In the genomic region with DNA sequence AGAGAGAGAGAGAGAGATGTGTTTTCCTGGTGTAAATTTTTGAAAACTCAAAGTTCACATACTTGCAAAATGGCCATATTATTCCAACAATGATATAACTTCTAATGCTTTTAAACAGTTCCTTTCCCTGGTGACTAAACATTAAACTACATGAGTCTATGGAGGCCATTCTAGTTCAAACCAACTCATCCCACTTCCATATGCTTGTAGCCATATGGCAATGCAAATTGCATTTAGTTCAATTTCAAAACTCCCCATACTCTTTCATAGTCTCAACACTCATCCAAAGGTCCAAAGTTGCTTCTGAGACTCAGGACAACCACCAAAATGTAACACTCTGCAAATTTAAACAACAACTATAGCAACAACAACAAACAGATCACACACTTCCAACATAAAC, we compare ENCODE assay signal across 31 mouse cellular contexts.
"Had no signal": no experiment of that assay in that cellular context is flagged by ENCODE, and none has a peak within 500 bp of the region (broad histone marks: within the 10 kb centered on the region; RNA-seq: fewer than 3 reads in every experiment).

No protein-coding gene starts in this region.

- H3K4me1 ChIP-seq: limb, embryonic 10.5 days; limb, embryonic 12.5 days; limb, embryonic 13.5 days; limb, embryonic 15.5 days; liver, embryonic 12.5 days; liver, embryonic 13.5 days; liver, embryonic 15.5 days; lung, embryonic 15.5 days; megakaryocyte, embryonic 14.5 days; midbrain, embryonic 10.5 days; midbrain, embryonic 12.5 days; midbrain, embryonic 13.5 days; midbrain, embryonic 15.5 days had no signal

- H3K9ac ChIP-seq: limb, embryonic 12.5 days; limb, embryonic 13.5 days; limb, embryonic 15.5 days; liver, embryonic 12.5 days; liver, embryonic 13.5 days; liver, embryonic 14.5 days; liver, embryonic 15.5 days; liver, postnatal 0 days; lung, embryonic 14.5 days; lung, embryonic 15.5 days; midbrain, embryonic 12.5 days; midbrain, embryonic 13.5 days; midbrain, embryonic 15.5 days had no signal

- ATAC-seq: liver, embryonic 12.5 days; liver, postnatal 0 days; lung, postnatal 0 days; midbrain, embryonic 13.5 days; midbrain, embryonic 15.5 days; midbrain, embryonic 16.5 days had no signal

- H3K4me2 ChIP-seq: limb, embryonic 12.5 days; limb, embryonic 13.5 days; limb, embryonic 15.5 days; liver, embryonic 11.5 days; liver, embryonic 12.5 days; liver, embryonic 13.5 days; liver, embryonic 15.5 days; lung, embryonic 14.5 days; lung, embryonic 15.5 days; midbrain, embryonic 11.5 days; midbrain, embryonic 12.5 days; midbrain, embryonic 13.5 days; midbrain, embryonic 15.5 days had no signal

- H3K4me3 ChIP-seq: limb, embryonic 10.5 days; limb, embryonic 12.5 days; limb, embryonic 13.5 days; limb, embryonic 15.5 days; liver, embryonic 12.5 days; liver, embryonic 13.5 days; liver, embryonic 15.5 days; lung, embryonic 15.5 days; megakaryocyte, embryonic 14.5 days; midbrain, embryonic 10.5 days; midbrain, embryonic 12.5 days; midbrain, embryonic 13.5 days; midbrain, embryonic 15.5 days; myocyte had no signal

- DNase-seq: left cerebral cortex, postnatal 4 days; liver; liver, embryonic 13.5 days; liver, postnatal 0 days; lung, adult 18-20 months; lung, adult 2 months; lung, embryonic 14.5 days; lung, postnatal 10 days; lung, postnatal 14 days; lung, postnatal 36 days; lung, postnatal 4 days; midbrain, embryonic 14.5 days had no signal

- H3K27ac ChIP-seq: limb, embryonic 10.5 days; limb, embryonic 12.5 days; limb, embryonic 13.5 days; limb, embryonic 15.5 days; liver, embryonic 12.5 days; liver, embryonic 13.5 days; liver, embryonic 14.5 days; liver, embryonic 15.5 days; lung, embryonic 15.5 days; macrophage; midbrain, embryonic 10.5 days; midbrain, embryonic 12.5 days; midbrain, embryonic 13.5 days; midbrain, embryonic 15.5 days had no signal

- H3K9me3 ChIP-seq: limb, embryonic 10.5 days; limb, embryonic 12.5 days; limb, embryonic 13.5 days; limb, embryonic 15.5 days; liver, embryonic 12.5 days; liver, embryonic 13.5 days; liver, embryonic 15.5 days; lung, embryonic 15.5 days; midbrain, embryonic 10.5 days; midbrain, embryonic 12.5 days; midbrain, embryonic 13.5 days; midbrain, embryonic 15.5 days had no signal

- H3K27me3 ChIP-seq: limb, embryonic 12.5 days; limb, embryonic 13.5 days; limb, embryonic 15.5 days; liver, embryonic 12.5 days; liver, embryonic 13.5 days; liver, embryonic 15.5 days; lung, embryonic 15.5 days; megakaryocyte, embryonic 14.5 days; midbrain, embryonic 12.5 days; midbrain, embryonic 13.5 days; midbrain, embryonic 15.5 days had no signal

- H3K36me3 ChIP-seq: limb, embryonic 10.5 days; limb, embryonic 12.5 days; limb, embryonic 13.5 days; limb, embryonic 15.5 days; liver, embryonic 12.5 days; liver, embryonic 13.5 days; liver, embryonic 15.5 days; lung, embryonic 15.5 days; midbrain, embryonic 10.5 days; midbrain, embryonic 12.5 days; midbrain, embryonic 13.5 days; midbrain, embryonic 15.5 days had no signal
